Mouse (Mus musculus) spleen, adult 12 weeks (tissue): ENCODE measurements around the gene Mbtps2.

Source experiments
- DNase-seq: peaks from one replicate; pipeline ENCODE4 v3.0.0; 2022; ENCODE audit warnings: low spot score

Gene Mbtps2

GRCm38 (mm10) chrX:157598186-157598996, at the start of gene Mbtps2:
Gene Mbtps2 (minus strand): TSS chrX:157598715.
- DNase-seq, result peak; percentile 21

- DNase-seq, result no peak
Observed at GRCm38 (mm10) chrX:157646399-157646798, 47.9 kb upstream of the Mbtps2 start.

- no peak for DNase-seq
Observed at GRCm38 (mm10) chrX:157644700-157645099, 46.2 kb upstream of the Mbtps2 start.

- no peak for DNase-seq
Observed at GRCm38 (mm10) chrX:157644300-157644699, 45.8 kb upstream of the Mbtps2 start.

GRCm38 (mm10) chrX:157642856-157643255, 44.3 kb upstream of the Mbtps2 start:
- DNase-seq, result no peak

- no peak for DNase-seq
Observed at GRCm38 (mm10) chrX:157637253-157637652, 38.7 kb upstream of the Mbtps2 start.

GRCm38 (mm10) chrX:157633676-157634414, 35.3 kb upstream of the Mbtps2 start:
- DNase-seq, result no peak

GRCm38 (mm10) chrX:157630341-157630740, 31.8 kb upstream of the Mbtps2 start:
- DNase-seq, result no peak

- no peak for DNase-seq
Observed at GRCm38 (mm10) chrX:157612894-157613293, 14.4 kb upstream of the Mbtps2 start.

- DNase-seq, result no peak
Observed at GRCm38 (mm10) chrX:157601450-157601849, 2.9 kb upstream of the Mbtps2 start.

GRCm38 (mm10) chrX:157597585-157598185, 830 bp downstream of the Mbtps2 start:
- DNase-seq, result no peak

GRCm38 (mm10) chrX:157596802-157597201, 1.7 kb downstream of the Mbtps2 start:
- DNase-seq, result no peak

- no peak for DNase-seq
Observed at GRCm38 (mm10) chrX:157595927-157596326, 2.6 kb downstream of the Mbtps2 start.

GRCm38 (mm10) chrX:157594606-157595005, 3.9 kb downstream of the Mbtps2 start:
- DNase-seq, result no peak

- no peak for DNase-seq
Observed at GRCm38 (mm10) chrX:157587001-157587400, 11.5 kb downstream of the Mbtps2 start.

- no peak for DNase-seq
Observed at GRCm38 (mm10) chrX:157586397-157586796, 12.1 kb downstream of the Mbtps2 start.

- no peak for DNase-seq
Observed at GRCm38 (mm10) chrX:157579108-157579614, 19.4 kb downstream of the Mbtps2 start.

GRCm38 (mm10) chrX:157574683-157575082, 23.8 kb downstream of the Mbtps2 start:
- no peak for DNase-seq

GRCm38 (mm10) chrX:157568840-157569239, 29.7 kb downstream of the Mbtps2 start, which contains the start of gene Yy2:
Gene Yy2 (minus strand): TSS chrX:157568985.
- DNase-seq, result no peak

GRCm38 (mm10) chrX:157563794-157564193, 34.7 kb downstream of the Mbtps2 start:
- DNase-seq, result no peak

- no peak for DNase-seq
Observed at GRCm38 (mm10) chrX:157547082-157547481, 51.4 kb downstream of the Mbtps2 start.

GRCm38 (mm10) chrX:157506400-157506799, 92.1 kb downstream of the Mbtps2 start:
- DNase-seq, result no peak

GRCm38 (mm10) chrX:157504506-157504905, 94.0 kb downstream of the Mbtps2 start:
- no peak for DNase-seq
